Mouse (Mus musculus): ENCODE data around the gene Lhb.
A peak's percentile ranks its signal among the peaks of the same experiment; 100 is the strongest.

The Lhb gene

DNA sequence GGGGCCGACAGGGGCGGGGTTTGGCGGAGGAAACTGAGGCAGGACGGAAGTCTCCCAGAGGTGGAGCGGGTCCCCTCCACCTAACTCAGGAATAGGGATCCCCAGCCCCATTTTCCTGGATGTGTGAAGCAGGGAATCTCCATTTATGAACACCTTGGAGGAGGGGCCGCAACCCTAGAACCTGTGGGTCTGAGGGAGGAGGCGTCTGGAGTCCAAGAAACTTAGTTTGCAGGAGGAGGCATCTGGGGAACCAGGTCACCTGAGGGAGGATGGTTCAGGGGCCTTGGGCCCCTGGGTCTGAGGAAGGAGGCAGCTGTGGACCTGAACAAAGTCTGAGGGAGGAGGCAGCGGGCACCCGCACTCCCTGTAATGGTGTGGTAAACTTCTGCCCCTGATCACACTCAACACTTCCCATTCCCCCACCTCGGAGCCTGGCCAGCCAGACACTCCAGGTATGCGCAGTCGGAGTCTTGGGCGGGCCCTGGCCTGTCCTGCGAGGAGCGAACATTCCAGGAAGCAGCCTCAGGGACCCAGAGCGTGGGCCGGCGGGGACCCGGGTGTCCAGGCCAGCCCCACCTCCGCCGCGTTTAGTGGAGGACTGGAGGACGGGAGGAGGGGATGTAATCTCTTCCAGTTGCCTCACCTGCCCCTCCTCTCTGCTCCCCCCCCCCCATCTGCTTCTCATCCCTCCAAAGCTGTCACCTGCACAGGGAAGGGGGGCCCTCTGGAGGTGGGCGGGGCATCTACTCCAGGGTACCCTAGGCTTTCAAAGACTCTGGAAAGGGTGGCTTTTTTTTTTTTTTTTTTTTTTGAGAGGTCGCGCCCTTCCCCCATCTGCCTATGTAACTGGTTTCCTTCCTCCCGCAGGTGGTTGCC, 6.5 kb upstream of the Lhb start:
- no peak for DNase-seq

DNA sequence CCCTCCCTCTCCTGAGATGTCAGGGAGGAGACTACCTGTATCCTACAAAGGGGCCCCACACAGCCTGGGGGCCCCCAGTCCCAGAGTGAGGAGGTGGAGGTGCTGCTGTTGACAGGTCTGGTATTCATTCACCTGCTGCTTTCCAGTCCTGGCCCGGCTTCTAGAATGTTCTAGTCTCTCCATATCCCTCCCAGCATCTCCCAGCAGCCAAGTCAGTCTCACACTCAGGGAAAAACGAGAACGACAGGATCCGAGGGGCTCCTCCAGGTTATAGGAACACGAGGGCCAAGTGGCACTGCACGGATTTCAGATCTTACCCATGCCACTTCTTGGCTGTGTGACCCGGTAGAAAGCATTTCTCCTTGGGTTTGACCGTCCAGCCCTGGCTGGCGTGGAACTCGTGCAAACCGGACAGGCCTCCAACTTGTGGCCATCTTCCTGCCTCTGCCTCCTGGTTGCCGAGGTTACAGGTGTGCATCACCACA, 5.8 kb upstream of the Lhb start:
- no peak for DNase-seq

DNA sequence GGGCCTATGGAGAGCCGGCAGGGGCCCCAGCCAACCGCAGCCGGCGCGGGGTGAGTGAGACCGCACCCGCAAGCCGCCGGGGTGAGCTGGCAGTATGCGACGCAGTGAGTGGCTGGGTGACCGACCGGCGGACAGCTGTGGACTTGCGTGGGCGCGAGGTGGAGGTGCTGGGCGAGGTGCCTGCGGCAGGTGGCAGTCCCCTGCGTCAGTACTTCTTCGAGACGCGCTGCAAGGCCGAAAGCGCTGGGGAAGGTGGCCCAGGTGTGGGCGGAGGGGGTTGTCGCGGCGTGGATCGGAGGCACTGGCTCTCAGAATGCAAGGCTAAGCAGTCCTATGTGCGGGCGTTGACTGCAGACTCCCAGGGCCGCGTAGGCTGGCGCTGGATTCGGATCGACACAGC, 5.0 kb upstream of the Lhb start:
- no peak for DNase-seq

DNA sequence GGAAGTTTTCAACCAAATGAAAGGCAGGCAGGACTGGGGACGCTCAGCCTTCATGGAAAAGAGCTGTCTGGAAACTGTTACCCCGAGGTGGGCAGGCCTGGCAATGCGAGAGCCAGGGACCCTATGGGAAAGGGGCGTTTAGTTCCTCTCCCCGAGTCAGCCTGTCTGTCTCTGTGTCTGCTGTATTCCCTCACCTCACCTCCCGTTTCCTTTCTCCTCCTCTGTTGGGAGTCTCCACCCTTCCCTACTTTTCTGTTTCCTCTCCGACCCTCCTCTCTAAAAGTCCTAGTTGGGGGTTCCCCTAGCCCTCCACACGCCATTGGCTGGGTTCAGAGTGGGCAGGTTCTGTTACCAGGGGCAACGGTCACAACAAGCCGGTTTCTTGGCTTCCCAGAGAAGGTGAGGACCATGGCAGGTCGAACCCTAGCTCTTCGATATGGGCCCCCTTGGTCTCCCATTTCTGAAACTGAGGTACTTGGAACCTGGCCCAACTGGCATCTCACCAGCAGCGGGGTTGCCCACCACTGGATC, 2.6 kb upstream of the Lhb start:
- no peak for DNase-seq

DNA sequence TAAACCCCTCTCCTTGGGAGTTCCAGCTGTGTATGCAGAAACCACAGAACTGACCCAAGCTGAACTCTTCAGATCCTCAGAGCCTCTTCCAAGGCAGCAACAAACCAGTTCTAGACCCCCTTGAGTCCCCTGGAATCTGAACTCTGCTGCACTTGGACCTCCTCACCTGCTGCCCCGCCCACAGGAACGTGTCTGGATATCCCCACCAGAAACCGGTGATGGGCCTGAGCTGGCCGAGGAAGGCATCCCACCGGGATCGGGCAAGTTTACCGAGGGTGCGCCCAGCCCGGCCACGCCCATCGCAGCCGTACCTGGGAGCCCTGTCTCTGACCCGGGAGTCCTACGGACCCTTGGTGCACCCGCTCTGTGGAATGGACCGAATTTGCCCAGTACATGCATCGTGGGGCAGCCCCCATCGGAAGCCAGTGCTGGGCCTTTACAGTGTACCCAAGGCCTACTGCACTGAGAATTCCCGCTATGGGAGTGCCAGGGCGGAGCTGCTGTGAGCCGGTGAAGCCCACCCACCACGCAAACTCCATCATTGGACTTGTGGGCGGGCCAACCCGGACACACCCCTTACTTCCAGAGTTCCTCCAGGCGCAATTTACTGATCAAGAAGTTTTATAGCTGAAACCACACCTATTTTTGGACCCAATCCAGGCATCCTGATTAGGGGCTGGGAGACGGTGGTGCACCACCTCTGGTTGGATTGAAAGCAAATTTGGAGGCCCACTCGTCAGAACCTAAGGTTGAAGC, 583 bp upstream of the Lhb start:
- DNase-seq, result no peak

DNA sequence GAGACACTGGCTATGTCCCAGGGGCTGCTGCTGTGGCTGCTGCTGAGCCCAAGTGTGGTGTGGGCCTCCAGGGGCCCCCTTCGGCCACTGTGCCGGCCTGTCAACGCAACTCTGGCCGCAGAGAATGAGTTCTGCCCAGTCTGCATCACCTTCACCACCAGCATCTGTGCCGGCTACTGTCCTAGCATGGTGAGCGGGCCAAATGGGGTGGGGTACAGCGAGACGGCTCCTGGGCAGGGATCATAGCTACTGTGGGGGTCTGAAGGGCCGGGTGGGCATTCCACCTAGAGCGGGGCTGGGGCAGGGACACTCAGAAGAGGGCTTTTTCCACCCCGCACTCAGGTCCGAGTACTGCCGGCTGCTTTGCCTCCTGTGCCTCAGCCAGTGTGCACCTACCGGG, 574 bp downstream of the Lhb start:
- DNase-seq, result no peak

DNA sequence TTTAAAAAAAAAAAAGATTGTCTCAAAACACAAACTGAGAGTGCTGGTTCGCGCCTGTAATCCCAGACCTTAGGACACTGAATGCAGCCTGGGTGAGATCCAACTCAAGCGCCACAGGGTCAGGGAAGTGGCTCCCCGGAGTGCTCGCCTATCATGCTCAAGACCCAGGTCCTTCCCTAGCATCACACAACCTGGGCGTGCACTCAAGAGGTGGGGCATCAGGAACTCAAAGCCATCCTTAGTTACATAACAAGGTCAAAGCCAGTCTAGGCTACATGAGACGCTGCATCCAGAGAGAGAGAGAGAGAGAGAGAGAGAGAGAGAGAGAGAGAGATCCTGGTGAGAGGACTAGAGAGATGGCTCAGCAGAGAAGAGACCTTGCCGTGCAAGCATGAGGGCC, 5.9 kb downstream of the Lhb start:
- no peak for DNase-seq

DNA sequence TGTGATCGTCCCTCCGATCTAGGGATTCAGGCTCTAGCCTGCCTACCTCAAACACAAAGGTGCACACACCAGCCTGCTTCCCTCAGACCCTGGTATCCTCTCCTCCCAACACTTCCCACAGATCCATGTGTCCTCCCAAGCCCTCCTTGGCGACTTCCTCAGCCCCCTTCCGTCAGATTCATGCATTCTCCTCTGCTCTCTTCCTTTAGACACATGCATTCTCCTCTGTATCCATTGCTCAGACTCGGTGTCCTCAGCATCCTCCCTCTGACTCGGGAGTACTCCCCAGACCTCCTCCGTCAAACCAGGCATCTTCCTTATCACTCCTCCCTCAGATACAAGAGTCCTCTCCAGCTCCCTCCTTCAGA, 13.2 kb downstream of the Lhb start:
- DNase-seq, result no peak

DNA sequence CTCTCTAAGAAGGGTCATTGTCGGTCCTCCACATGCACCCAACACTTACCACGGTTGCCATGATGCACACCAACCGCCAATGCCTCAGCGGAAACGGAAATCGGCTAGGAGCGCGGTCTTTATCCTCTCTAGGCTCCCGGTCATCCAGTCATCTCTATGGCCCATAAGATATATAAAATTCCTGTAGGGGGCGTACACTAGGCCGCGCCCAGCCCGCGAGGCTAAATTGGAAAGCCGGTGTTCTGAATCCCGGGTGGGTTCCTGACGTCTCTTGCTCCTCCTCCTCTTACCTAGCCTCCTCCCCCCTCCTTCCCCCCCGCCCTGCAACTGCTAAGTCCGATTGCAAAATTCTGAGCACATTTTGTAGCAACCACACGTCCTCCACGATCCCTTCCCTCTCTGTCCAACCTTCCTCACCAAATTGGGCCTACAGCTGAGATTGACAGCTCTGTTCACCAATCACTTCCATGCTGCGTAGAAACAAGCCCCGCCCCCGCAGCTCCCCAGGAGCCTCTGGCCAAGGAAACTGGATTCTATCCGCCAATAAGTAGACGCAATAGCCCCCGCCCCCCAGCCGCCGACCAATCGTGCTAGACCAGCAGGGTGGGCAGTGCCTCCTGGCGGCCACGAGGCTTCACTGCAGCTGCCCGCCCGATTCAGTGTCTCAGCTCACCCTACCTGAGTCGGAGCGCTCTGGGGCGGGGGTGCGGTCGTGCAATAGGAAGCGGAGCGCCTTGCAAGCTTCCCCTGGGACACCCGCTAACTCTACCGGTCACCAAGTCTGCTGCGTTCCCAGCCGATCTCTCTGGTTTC, 13.8 kb downstream of the Lhb start, which contains the start of gene Gys1:
TSS of gene Gys1 (plus strand) at position 642 of the 813 bp plus-strand sequence.
- peak; percentile 100 for DNase-seq

DNA sequence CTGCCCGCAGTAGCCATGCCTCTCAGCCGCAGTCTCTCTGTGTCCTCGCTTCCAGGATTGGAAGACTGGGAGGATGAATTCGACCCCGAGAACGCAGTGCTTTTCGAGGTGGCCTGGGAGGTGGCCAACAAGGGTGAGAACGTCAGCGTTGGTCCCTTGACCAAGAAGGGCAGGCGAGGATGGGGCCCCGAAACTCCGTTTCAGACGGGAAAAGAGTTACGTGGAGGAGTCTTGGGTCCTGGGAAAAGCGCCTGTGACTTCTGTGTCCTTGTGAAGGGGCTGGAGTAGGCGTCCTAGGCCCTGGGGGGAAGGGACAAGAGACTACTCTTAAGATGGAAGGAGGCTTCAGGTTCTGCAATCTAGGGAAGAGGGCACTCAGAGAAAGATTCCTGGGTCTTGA, 14.4 kb downstream of the Lhb start:
- DNase-seq, result no peak

DNA sequence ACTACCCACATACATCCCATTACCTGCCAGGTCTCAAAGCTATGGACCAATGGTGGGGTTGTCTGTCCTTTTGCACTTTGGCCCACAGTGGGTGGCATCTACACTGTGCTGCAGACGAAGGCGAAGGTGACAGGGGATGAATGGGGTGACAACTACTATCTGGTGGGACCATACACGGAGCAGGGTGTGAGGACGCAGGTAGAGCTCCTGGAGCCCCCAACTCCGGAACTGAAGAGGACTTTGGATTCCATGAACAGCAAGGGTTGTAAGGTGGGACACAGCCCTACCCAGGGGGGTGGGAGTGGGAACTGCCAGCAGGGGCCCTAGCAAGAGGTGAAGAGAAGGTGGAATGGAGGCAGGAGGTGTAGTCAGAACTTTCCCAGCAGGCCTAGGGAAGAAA, 15.8 kb downstream of the Lhb start:
- peak; percentile 51 for DNase-seq

DNA sequence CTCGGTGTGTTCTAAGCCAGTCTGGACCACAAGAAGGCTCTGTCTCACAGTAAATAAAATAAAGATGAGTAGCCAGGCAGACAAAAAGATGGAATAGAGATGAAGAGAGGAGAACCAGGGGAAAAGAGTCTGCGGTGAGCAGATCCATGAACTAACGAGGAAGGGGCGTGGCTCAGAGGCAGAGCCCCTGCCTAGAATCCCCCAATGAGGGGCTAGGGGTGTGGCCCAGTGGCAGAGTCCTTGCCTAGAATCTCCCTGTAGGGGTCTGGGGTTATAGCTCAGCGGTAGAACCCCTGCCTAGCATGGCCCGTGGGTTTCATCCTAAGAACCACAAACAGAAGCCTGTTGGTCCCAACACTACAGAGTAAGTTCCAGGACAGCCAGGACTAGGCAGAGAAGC, 16.4 kb downstream of the Lhb start:
- no peak for DNase-seq

DNA sequence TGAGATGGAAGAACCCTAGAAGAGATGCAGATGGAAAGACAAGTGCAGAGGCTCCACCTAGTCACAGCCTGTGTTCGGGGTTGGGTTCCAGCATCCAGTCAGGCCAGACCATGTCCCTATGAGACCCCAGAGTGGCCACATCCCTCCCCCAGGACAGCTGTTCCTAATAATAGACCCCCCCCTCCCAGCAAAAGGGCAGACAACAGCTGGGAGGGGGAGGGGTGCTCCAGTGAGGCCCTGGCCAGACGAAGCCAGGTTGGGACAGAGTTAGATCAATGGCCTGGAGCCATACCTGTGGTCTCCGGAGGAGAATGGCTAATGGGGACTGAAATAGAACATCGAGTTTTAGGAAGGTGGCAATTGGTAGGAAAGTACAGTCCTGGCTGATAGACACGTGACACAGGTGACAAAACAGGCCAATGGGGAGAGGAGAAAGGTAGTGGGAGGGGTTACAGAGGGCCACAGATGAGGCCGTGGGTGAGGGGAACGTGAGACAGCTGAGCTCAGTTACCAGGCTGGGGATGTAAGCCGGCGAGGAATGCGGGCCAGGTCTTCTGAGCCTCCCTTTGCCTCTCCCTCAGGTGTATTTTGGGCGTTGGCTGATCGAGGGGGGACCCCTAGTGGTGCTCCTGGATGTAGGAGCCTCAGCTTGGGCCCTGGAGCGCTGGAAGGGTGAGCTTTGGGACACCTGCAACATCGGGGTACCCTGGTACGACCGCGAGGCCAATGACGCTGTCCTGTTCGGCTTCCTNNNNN, 17.1 kb downstream of the Lhb start, which contains the start of gene Ruvbl2:
TSS of gene Ruvbl2 (minus strand) at position 576 of the 756 bp plus-strand sequence.
- peak; percentile 56 for DNase-seq

DNA sequence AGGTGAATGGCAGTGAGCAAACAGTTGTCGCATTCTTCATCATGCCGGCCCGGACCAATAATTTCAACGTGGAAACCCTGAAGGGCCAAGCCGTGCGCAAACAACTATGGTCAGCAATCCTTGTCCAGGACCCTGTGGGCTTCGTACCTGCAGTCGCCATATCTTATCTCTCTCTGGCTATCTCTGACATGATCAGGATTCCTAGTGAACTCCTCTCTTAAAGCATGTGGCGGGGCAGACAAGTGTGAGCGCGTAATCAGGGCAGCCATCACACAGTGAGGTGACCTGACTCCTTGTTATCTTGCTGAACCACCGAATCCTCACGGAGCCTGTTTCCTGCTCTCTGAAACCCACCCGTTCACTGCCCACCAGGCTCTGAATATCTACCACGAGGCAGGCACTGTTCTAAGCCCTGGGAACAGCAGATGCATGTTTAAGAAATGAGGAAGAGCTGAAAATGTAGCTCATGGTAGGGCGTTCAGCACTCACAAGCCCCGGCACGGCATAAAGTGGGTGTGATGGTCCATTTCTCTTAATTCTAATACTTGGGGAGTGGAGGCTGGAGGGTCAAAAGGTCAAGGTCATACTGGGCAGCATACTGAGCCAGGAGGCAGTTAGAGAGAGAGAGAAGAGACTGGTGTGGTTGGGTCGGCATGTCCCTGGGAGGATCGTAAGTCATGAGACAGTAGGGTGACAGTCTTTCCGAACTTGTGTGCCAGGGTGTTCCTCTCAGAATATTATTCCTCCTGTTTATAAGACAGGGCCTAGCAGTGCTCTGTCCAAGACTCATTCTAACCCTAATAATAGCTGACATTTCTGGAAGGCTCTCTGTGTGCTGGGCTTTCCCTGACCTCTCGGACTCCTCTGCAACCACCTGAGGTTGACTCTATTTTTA, 23.2 kb downstream of the Lhb start:
- DNase-seq, result no peak

DNA sequence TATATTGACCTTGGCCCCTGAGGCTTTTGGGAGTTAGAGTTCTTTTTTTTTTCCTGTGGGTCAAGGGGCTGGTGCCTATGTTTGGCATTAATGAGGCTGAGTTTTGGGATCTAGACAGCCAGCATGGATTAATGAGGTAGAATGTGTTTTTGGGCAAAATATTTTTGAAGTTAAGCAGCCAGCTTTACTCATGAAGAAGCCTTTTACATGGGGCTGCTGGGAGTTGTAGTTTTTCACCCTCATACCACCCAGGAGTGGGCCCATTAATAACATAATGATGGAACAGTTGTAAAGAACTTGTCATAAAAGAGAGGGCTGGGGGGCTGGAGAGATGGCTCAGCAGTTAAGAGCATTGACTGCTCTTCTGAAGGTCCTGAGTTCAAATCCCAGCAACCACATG, 26.0 kb downstream of the Lhb start:
- DNase-seq, result no peak

DNA sequence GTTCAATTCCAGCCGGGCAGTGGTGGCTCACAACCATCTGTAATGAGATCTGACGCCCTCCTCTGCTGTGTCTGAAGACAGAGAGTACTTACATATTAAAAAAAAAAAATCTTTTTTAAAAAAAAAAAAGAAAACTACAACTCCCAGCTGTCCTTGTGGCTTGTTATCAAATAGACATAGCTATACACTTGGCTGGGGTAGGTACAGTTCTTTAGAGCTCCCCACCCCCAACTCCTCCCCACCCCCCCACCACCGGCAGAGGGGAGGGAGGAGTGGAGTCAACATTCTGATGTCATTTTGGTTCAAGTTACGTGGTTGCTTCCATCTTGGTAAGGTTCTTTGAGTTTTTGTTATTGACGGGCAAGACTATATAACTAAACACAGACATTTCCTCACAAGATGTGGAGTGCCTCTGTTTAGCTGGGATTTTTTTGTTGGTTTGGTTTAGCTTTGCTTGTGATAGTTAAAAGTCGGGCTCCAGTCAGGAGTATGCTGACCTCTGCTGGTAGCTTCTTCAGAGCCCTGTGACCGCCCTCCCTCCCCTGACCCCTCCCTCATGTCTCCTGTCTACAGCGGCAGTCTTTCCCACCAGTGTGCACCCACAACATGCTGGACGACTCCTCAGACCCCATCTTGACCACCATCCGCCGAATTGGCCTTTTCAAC, 26.8 kb downstream of the Lhb start:
- DNase-seq, result no peak

DNA sequence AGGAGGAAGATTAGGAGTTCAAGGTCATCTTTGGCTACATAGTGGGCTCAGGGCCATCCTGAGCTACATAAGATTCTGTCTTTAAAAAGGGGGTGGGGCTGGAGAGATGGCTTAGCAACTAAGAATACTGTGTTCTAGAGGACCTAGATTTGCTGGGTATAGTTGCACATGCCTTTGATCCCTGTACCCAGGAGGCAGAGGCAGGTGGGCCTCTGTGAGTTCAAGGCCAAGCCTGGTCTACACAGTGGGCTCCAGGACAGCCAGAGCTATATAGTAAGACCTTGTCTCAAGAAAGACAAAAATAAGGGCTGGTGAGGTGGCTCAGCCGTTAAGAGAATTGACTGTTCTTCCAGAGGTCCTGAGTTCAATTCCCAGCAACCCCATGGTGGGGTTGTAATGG, 29.4 kb downstream of the Lhb start:
- no peak for DNase-seq

DNA sequence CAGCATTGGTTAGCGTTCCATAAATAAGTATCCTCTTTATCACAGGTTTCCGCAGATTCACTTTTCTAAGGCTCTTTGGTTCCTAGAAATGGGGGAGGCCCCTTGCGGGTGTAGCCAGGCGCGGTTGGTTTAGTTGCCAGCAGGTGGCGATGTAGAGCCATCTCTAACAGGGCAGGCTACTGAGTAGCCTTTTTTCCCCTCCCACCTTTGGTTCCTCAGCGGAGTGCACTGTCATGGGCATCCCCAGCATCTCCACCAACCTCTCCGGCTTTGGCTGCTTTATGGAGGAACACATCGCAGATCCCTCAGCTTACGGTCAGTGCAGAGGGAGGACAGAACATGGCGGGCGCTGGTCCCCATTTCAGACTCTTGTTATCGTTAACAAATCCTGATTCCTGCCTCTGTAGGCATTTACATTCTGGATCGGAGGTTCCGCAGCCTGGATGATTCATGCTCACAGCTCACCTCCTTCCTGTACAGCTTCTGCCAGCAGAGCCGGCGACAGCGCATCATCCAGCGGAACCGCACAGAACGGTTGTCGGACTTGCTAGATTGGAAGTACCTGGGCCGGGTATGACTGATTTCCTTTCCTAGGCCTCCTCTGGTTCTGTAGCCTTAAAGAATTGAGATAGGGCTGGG, 30.8 kb downstream of the Lhb start:
- DNase-seq, result peak; percentile 80

DNA sequence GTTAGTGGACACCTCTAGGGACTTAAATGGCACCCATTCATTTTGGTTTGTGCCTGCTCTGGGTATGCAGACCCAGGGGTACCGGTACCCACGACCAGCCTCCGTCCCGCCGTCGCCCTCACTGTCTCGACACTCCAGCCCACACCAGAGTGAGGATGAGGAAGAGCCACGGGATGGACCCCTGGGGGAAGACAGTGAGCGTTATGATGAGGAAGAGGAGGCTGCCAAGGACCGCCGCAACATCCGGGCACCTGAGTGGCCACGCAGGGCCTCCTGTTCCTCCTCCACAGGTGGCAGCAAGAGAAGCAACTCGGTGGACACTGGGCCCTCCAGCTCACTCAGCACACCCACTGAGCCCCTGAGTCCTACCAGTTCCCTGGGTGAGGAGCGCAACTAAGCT, 34.4 kb downstream of the Lhb start:
- DNase-seq, result peak; percentile 46

Data from cerebellum, adult 11-12 months (tissue).